Mouse (Mus musculus): ENCODE measurements around the gene Crtam. TPM values are rescaled to one million over a fixed set of nuclear protein-coding genes. Genes with fewer than 3 reads are reported as not detected.

The Crtam gene
- total and polyA plus RNA-seq, 3 experiments: not detected

- TF ChIP-seq MXI1 (IDR thresholded peaks at IDR 0.05; ENCODE audit: low read depth, low read length) (no peak), GABPA (IDR thresholded peaks at IDR 0.05; ENCODE audit: insufficient replicate concordance, low read depth, low read length) (no peak), IRF4 (IDR thresholded peaks at IDR 0.05; ENCODE audit: low read depth, low read length) (no peak)
Measured at GRCm38 (mm10) chr9:41050331-41051079, 46.1 kb upstream of the Crtam start (continued).

- H3K27me3 ChIP-seq (replicated peaks): no peaks in the 10 kb centered on the region
- TF ChIP-seq USF2 (conservative IDR thresholded peaks at IDR 0.05; ENCODE audit: low read depth, low read length): no peak
- no peak for TF ChIP-seq ZC3H11A (IDR thresholded peaks at IDR 0.05; ENCODE audit: low read depth, low read length)
- no peak for TF ChIP-seq ELF1 (IDR thresholded peaks at IDR 0.05; ENCODE audit: low read depth, low read length)
- TF ChIP-seq TBP (conservative IDR thresholded peaks at IDR 0.05; ENCODE audit: low read depth, low read length): no peak
- TF ChIP-seq KAT2A (IDR thresholded peaks at IDR 0.05; ENCODE audit: insufficient replicate concordance, low read length): no peak
- no peak for TF ChIP-seq PAX5 (IDR thresholded peaks at IDR 0.05; ENCODE audit: low read length)
- no peak for TF ChIP-seq RCOR1 (conservative IDR thresholded peaks at IDR 0.05; ENCODE audit: low read depth, low read length)
- TF ChIP-seq POLR2A (IDR thresholded peaks at IDR 0.05; ENCODE audit: low read depth, low read length): no peak
- no peak for TF ChIP-seq CTCF (conservative IDR thresholded peaks at IDR 0.05 in 1 of 2, IDR thresholded peaks at IDR 0.05 in 1 of 2; ENCODE audit: low read depth in 2 of 2, low read length in 2 of 2)
- no peak for TF ChIP-seq MAZ (IDR thresholded peaks at IDR 0.05; ENCODE audit: low read depth, low read length)
- no peak for TF ChIP-seq MXI1 (IDR thresholded peaks at IDR 0.05; ENCODE audit: low read depth, low read length)
- no peak for TF ChIP-seq EP300 (IDR thresholded peaks at IDR 0.05; ENCODE audit: low read length)
- no peak for TF ChIP-seq MAX (IDR thresholded peaks at IDR 0.05; ENCODE audit: low read length)
- no peak for TF ChIP-seq ZNF384 (IDR thresholded peaks at IDR 0.05; ENCODE audit: low read depth, low read length)
- TF ChIP-seq RAD21 (IDR thresholded peaks at IDR 0.05; ENCODE audit: low read depth, low read length): no peak
- no peak for TF ChIP-seq NELFE (IDR thresholded peaks at IDR 0.05; ENCODE audit: low read depth, low read length)
- TF ChIP-seq BHLHE40 (IDR thresholded peaks at IDR 0.05; ENCODE audit: low read depth, low read length): no peak
- H3K79me2 ChIP-seq (replicated peaks; ENCODE audit: control insufficient read depth, extremely low read depth, insufficient read depth, poor library complexity, severe bottlenecking): no peaks in the 10 kb centered on the region
- H3K36me3 ChIP-seq (replicated peaks in 1 of 2; ENCODE audit: control insufficient read depth in 1 of 2, insufficient read depth in 1 of 2, low read length in 1 of 2): peaks cover 0 to 28% of the 10 kb centered on the region in 2 experiments
- H3K4me2 ChIP-seq (ENCODE audit: insufficient read depth, low read depth, poor library complexity, severe bottlenecking): no peak overlapping the region
- peaks cover 8 to 32% of the 10 kb centered on the region in 2 experiments; a peak in 3 of 4 replicates for H3K4me1 ChIP-seq (ENCODE audit: control insufficient read depth in 1 of 2, insufficient read depth in 2 of 2)
- H3K4me3 ChIP-seq (replicated peaks in 1 of 3; ENCODE audit: low read depth in 2 of 3, low read length in 2 of 3, poor library complexity in 1 of 3): no peak overlapping the region
- dilution Hi-C loops (cut with MboI; ENCODE audit: extremely low pct_ligation_motif_present, extremely low pct_unique_long_range_greater_than_20kb, low sequenced_read_pairs): no loop called here
- in situ Hi-C loops (cut with MboI; ENCODE audit: low pct_ligation_motif_present, low pct_unique_long_range_greater_than_20kb, low sequenced_read_pairs): no loop called here
- H3K9ac ChIP-seq (ENCODE audit: insufficient read depth, low read depth): no peak overlapping the region
- no peak overlapping the region for H3K27ac ChIP-seq (ENCODE audit: insufficient read depth, low read depth)
- no peak for DNase-seq (ENCODE audit: extremely low read depth)
- no peaks in the 10 kb centered on the region for H3K9me3 ChIP-seq (replicated peaks; ENCODE audit: low read length)
Measured at GRCm38 (mm10) chr9:41049282-41049681, 44.9 kb upstream of the Crtam start.

GRCm38 (mm10) chr9:41048820-41049219, 44.4 kb upstream of the Crtam start:
- H3K4me3 ChIP-seq (replicated peaks in 1 of 3; ENCODE audit: low read depth in 2 of 3, low read length in 2 of 3, poor library complexity in 1 of 3): no peak overlapping the region
- TF ChIP-seq SIN3A (IDR thresholded peaks at IDR 0.05; ENCODE audit: low read length) (no peak), BHLHE40 (IDR thresholded peaks at IDR 0.05; ENCODE audit: low read depth, low read length) (no peak), ZC3H11A (IDR thresholded peaks at IDR 0.05; ENCODE audit: low read depth, low read length) (no peak), JUN (IDR thresholded peaks at IDR 0.05; ENCODE audit: insufficient read depth, low read depth, low read length) (no peak), RCOR1 (conservative IDR thresholded peaks at IDR 0.05; ENCODE audit: low read depth, low read length) (no peak), TBP (conservative IDR thresholded peaks at IDR 0.05; ENCODE audit: low read depth, low read length) (no peak), USF1 (IDR thresholded peaks at IDR 0.05; ENCODE audit: low read depth, low read length) (no peak), JUND (conservative IDR thresholded peaks at IDR 0.05; ENCODE audit: low read depth, low read length) (no peak), EP300 (IDR thresholded peaks at IDR 0.05; ENCODE audit: low read length) (no peak), ELF1 (IDR thresholded peaks at IDR 0.05; ENCODE audit: low read depth, low read length) (no peak), PAX5 (IDR thresholded peaks at IDR 0.05; ENCODE audit: low read length) (no peak), IRF4 (IDR thresholded peaks at IDR 0.05; ENCODE audit: low read depth, low read length) (no peak), SMC3 (IDR thresholded peaks at IDR 0.05; ENCODE audit: low read depth, low read length) (no peak), ZMIZ1 (IDR thresholded peaks at IDR 0.05; ENCODE audit: low read depth, low read length) (no peak), USF2 (conservative IDR thresholded peaks at IDR 0.05; ENCODE audit: low read depth, low read length) (no peak), ZNF384 (IDR thresholded peaks at IDR 0.05; ENCODE audit: low read depth, low read length) (no peak), MEF2A (IDR thresholded peaks at IDR 0.05; ENCODE audit: borderline replicate concordance, low read depth, low read length) (no peak), POLR2AphosphoS2 (IDR thresholded peaks at IDR 0.05; ENCODE audit: low read depth, low read length) (no peak)
- no peak overlapping the region for H3K9ac ChIP-seq (ENCODE audit: insufficient read depth, low read depth)
- no peaks in the 10 kb centered on the region for H3K9me3 ChIP-seq (replicated peaks; ENCODE audit: low read length)
- no peak for DNase-seq (ENCODE audit: extremely low read depth)
- H3K4me2 ChIP-seq (ENCODE audit: insufficient read depth, low read depth, poor library complexity, severe bottlenecking): no peak overlapping the region
- in situ Hi-C loops (cut with MboI; ENCODE audit: low pct_ligation_motif_present, low pct_unique_long_range_greater_than_20kb, low sequenced_read_pairs) (no loop called here), dilution Hi-C loops (cut with MboI; ENCODE audit: extremely low pct_ligation_motif_present, extremely low pct_unique_long_range_greater_than_20kb, low sequenced_read_pairs) (no loop called here)
- no peaks in the 10 kb centered on the region for H3K27me3 ChIP-seq (replicated peaks)
- peaks cover 0 to 28% of the 10 kb centered on the region in 2 experiments for H3K36me3 ChIP-seq (replicated peaks in 1 of 2; ENCODE audit: control insufficient read depth in 1 of 2, insufficient read depth in 1 of 2, low read length in 1 of 2)
- no peak overlapping the region for H3K27ac ChIP-seq (ENCODE audit: insufficient read depth, low read depth)
- H3K4me1 ChIP-seq (ENCODE audit: control insufficient read depth in 1 of 2, insufficient read depth in 2 of 2): peaks cover 8 to 27% of the 10 kb centered on the region in 2 experiments; a peak in 3 of 4 replicates
- H3K79me2 ChIP-seq (replicated peaks; ENCODE audit: control insufficient read depth, extremely low read depth, insufficient read depth, poor library complexity, severe bottlenecking): no peaks in the 10 kb centered on the region

Data from CH12.LX (cell line).